Mouse (Mus musculus) liver, postnatal 0 days (tissue): ENCODE measurements around the gene Dalrd3. TPM values are rescaled to one million over a fixed set of nuclear protein-coding genes. Genes with fewer than 3 reads are reported as not detected.
"Not testable (repeated sequence)": the region's sequence is repeated elsewhere in the genome, so short reads cannot be mapped to it uniquely, and the experiment has no call there.

Experiments used
- ATAC-seq: fragments of 200-750 bp; cut with Nextera tagmentation; 2 replicates; pipeline ENCODE4 v1.8.0; 2017; ENCODE audit warnings: mild to moderate bottlenecking, moderate library complexity
- DNase-seq: peaks from one replicate; pipeline ENCODE4 v3.0.0-alpha.2; 2016
- H3K27ac ChIP-seq: fragments of 300-500 bp; sonication (generic); 2 replicates; pipeline ENCODE4 v1.5.1; 2014; ENCODE audit warnings: antibody characterized with exemption, moderate library complexity, mild to moderate bottlenecking, low read depth
- H3K27me3 ChIP-seq: fragments of 300-500 bp; sonication (generic); 2 replicates; pipeline ENCODE4 v1.6.1; 2014; ENCODE audit warnings: low read length, control low read depth, mixed read lengths; ENCODE audit not compliant: insufficient read depth
- H3K36me3 ChIP-seq: fragments of 300-500 bp; sonication (generic); replicated peaks from 2 replicates; pipeline ENCODE4 v1.6.1; 2014; ENCODE audit warnings: mild to moderate bottlenecking, control low read depth, low read length, moderate library complexity, mixed read lengths; ENCODE audit not compliant: insufficient read depth
- H3K4me1 ChIP-seq: fragments of 300-500 bp; sonication (generic); 2 replicates; pipeline ENCODE4 v1.6.1; 2014; ENCODE audit warnings: antibody characterized with exemption, mild to moderate bottlenecking, control low read depth; ENCODE audit not compliant: insufficient read depth
- H3K4me2 ChIP-seq: fragments of 300-500 bp; sonication (generic); 2 replicates; pipeline ENCODE4 v1.6.1; 2014; ENCODE audit warnings: low read depth, mild to moderate bottlenecking, low read length, moderate library complexity, mixed read lengths
- H3K4me3 ChIP-seq: fragments of 300-500 bp; sonication (generic); 2 replicates; pipeline ENCODE4 v1.5.1; 2014; ENCODE audit warnings: low read depth, low read length
- H3K9ac ChIP-seq: fragments of 300-500 bp; sonication (generic); replicated peaks from 2 replicates; pipeline ENCODE4 v1.6.1; 2014; ENCODE audit warnings: mild to moderate bottlenecking, moderate library complexity
- H3K9me3 ChIP-seq: fragments of 300-500 bp; sonication (generic); 2 replicates; pipeline ENCODE4 v1.6.1; 2016; ENCODE audit warnings: mild to moderate bottlenecking, control low read depth, low read length, mixed read lengths
- CTCF ChIP-seq: sonication (generic); IDR thresholded peaks from 2 replicates; pipeline ENCODE4 v1.5.1; 2016; ENCODE audit warnings: antibody characterized with exemption, low read depth
- EP300 ChIP-seq: IDR thresholded peaks from 2 replicates; pipeline ENCODE4 v1.6.1; 2016; ENCODE audit warnings: antibody characterized with exemption, low read depth, mild to moderate bottlenecking
- WGBS: fragments of 180-500 bp; shearing (Covaris S2); extraction: QIAGEN DNeasy Blood & Tissue Kit; methylation state at CpG from one replicate; pipeline ENCODE4 v1.1.7; 2014; ENCODE audit not compliant: insufficient replicate concordance; 5-methylcytosine and 5-hydroxymethylcytosine counted together
- microRNA counts: library from miRNA; unstranded; fragments of <30 nt; microRNA quantifications from one replicate; lab custom pipeline; 2015
- microRNA-seq: library from miRNA; unstranded; fragments of <30 nt; microRNA quantifications from one replicate; pipeline ENCODE4, GENCODE M21; 2016
- polyA plus RNA-seq: library from polyadenylated mRNA; unstranded; fragments of >200 nt; fragmentation: Nextera tagmentation; extraction: Ambion mirVana; gene quantifications from 2 replicates; pipeline ENCODE4 v1.2.1, GENCODE M21; 2015

Dalrd3 gene
- polyA plus RNA-seq, 1 experiment from 2014 or later = 18.8 TPM

DNA sequence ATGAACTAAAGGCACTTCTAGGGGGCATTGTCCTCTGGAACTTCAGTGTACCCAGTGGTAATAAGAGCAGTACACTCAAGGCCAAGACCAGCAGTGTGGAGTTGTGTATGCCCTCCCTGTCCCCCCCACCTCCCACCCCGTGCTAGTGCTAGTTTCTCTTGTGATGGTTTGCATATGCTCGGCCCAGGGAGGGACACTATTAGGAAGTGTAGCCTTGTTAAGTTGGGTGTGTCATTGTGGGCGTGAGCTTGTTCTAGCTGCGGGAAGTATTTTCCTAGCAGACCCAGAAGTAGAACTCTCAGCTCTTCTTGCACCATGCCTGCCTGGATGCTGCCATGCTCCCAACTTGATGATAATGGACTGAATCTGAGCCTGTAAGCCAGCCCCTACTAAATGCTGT, 32.3 kb downstream of the Dalrd3 start:
- 69% methylated on average over 4 of the region's 4 CpGs for WGBS
- H3K9me3 ChIP-seq = no peaks in the 10 kb centered on the region
- no peak for DNase-seq
- H3K9ac ChIP-seq = no peak overlapping the region
- peaks cover 10% of the 10 kb centered on the region; the same call in 1 of the 2 replicates for H3K4me1 ChIP-seq
- TF ChIP-seq EP300 (no peak), CTCF (no peak)
- ATAC-seq = no peak
- no peak overlapping the region for H3K4me3 ChIP-seq
- H3K36me3 ChIP-seq = peaks cover 38% of the 10 kb centered on the region
- H3K4me2 ChIP-seq = no peak overlapping the region
- H3K27me3 ChIP-seq = no peaks in the 10 kb centered on the region
- no peak overlapping the region for H3K27ac ChIP-seq

GRCm38 (mm10) chr9:108607929-108608328, 38.2 kb downstream of the Dalrd3 start:
- H3K36me3 ChIP-seq = peaks cover 83% of the 10 kb centered on the region
- H3K27ac ChIP-seq, ATAC-seq, H3K4me2 ChIP-seq, H3K4me1 ChIP-seq, H3K27me3 ChIP-seq, H3K9me3 ChIP-seq, H3K9ac ChIP-seq, H3K4me3 ChIP-seq: not testable (repeated sequence)
- 66% methylated on average over 5 of the region's 5 CpGs for WGBS
- peak; percentile 29 for DNase-seq

- 76% methylated on average over 4 of the region's 4 CpGs for WGBS
- no peaks in the 10 kb centered on the region for H3K9me3 ChIP-seq
Observed at GRCm38 (mm10) chr9:108608889-108609288, 39.2 kb downstream of the Dalrd3 start.

GRCm38 (mm10) chr9:108611488-108611887, 41.8 kb downstream of the Dalrd3 start:
- H3K36me3 ChIP-seq = peaks cover 80% of the 10 kb centered on the region

More at GRCm38 (mm10) chr9:108608889-108609288, 39.2 kb downstream of the Dalrd3 start:
- ATAC-seq (no peak), DNase-seq (no peak)
- H3K36me3 ChIP-seq = peaks cover 81% of the 10 kb centered on the region
- no peak overlapping the region for H3K27ac ChIP-seq
- H3K27me3 ChIP-seq = no peaks in the 10 kb centered on the region
- H3K4me1 ChIP-seq = no peaks in the 10 kb centered on the region
- H3K4me2 ChIP-seq = no peak overlapping the region
- no peak overlapping the region for H3K4me3 ChIP-seq
- H3K9ac ChIP-seq = no peak overlapping the region
- TF ChIP-seq CTCF = no peak
- no peak for TF ChIP-seq EP300

DNA sequence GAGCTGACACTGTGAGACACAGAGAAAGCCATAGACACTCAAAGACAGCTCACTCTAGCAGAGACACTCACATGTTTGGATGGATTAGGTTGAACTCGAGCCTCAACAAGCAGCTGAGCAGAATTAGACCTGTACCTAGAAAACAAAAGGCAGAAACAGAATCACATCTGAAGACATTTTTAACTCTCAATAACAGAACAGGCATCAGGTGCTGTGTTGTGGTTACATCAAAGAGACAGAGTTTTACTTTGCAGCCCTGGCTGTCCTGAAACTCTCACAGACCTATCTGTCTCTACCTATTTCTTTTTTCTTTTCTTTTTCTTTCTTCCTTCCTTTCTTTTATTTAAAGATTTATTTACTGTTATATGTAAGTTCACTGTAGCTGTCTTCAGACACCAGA, 47.6 kb downstream of the Dalrd3 start:
- no peak overlapping the region for H3K4me3 ChIP-seq
- no peaks in the 10 kb centered on the region for H3K4me1 ChIP-seq
- H3K9me3 ChIP-seq = no peaks in the 10 kb centered on the region
- no peaks in the 10 kb centered on the region for H3K27me3 ChIP-seq
- peaks cover 72% of the 10 kb centered on the region for H3K36me3 ChIP-seq
- no peak for TF ChIP-seq EP300
- no peak for TF ChIP-seq CTCF
- no peak overlapping the region for H3K27ac ChIP-seq
- DNase-seq (no peak), ATAC-seq (no peak)
- WGBS = 90% methylated on average over 1 of the region's 1 CpGs
- no peak overlapping the region for H3K4me2 ChIP-seq
- H3K9ac ChIP-seq = no peak overlapping the region

More at GRCm38 (mm10) chr9:108611488-108611887, 41.8 kb downstream of the Dalrd3 start:
- no peak overlapping the region for H3K9ac ChIP-seq
- no peak overlapping the region for H3K4me2 ChIP-seq
- no peak for ATAC-seq
- DNase-seq = no peak
- no peak overlapping the region for H3K27ac ChIP-seq
- no peak for TF ChIP-seq CTCF
- TF ChIP-seq EP300 = no peak
- WGBS = 91% methylated on average over 10 of the region's 10 CpGs
- H3K4me1 ChIP-seq = no peaks in the 10 kb centered on the region
- no peak overlapping the region for H3K4me3 ChIP-seq
- no peaks in the 10 kb centered on the region for H3K27me3 ChIP-seq
- H3K9me3 ChIP-seq = no peaks in the 10 kb centered on the region

MicroRNA genes within 50 kb of the gene (microRNA counts, 519-probe panel; counts per million panel counts)
- 5,397 counts per million, percentile 62 among the panel's probes with 10 or more counts for microRNA mmu-miR-191 (lab: Ali Mortazavi, UCI)
- 3,921 counts per million, percentile 44 among the panel's probes with 10 or more counts for microRNA mmu-miR-425 (lab: Ali Mortazavi, UCI)

Small RNA genes within 50 kb of the gene (microRNA-seq; reads per million reads assigned to microRNA genes)
- gene Gm24083 = not detected
- not detected for gene Mir191
- 4,127 reads per million, percentile 86 among the genes with 10 or more reads in this experiment for gene Mir425

Other genes with a start within 250 kb of the Dalrd3 start
- gene Gpx1, start 231.0 kb upstream of the Dalrd3 start, polyA plus RNA-seq = 3,657 and 3,917 TPM in 2 replicates
- 35.9 and 38.2 TPM in 2 replicates for gene Usp4, start 222.0 kb upstream of the Dalrd3 start, polyA plus RNA-seq
- 0.14 and 0.22 TPM in 2 replicates for gene 1700102P08Rik, start 177.1 kb upstream of the Dalrd3 start, polyA plus RNA-seq
- 0.08 TPM in 1 of 2 replicates, not detected in the other for gene Ccdc36, start 141.4 kb upstream of the Dalrd3 start, polyA plus RNA-seq
- gene BC048562, start 133.4 kb upstream of the Dalrd3 start, polyA plus RNA-seq = not detected in 2 replicates
- 16.1 and 19.3 TPM in 2 replicates for gene Ccdc71, start 109.4 kb upstream of the Dalrd3 start, polyA plus RNA-seq
- 8.5 and 9.1 TPM in 2 replicates for gene Klhdc8b, start 108.3 kb upstream of the Dalrd3 start, polyA plus RNA-seq
- gene Lamb2, start 90.2 kb upstream of the Dalrd3 start, polyA plus RNA-seq = 2.7 and 3.9 TPM in 2 replicates
- gene Usp19, start 79.3 kb upstream of the Dalrd3 start, polyA plus RNA-seq = 13.8 and 17.0 TPM in 2 replicates
- 33.0 and 33.3 TPM in 2 replicates for gene Qars, start 62.2 kb upstream of the Dalrd3 start, polyA plus RNA-seq
- gene Qrich1, start 53.1 kb upstream of the Dalrd3 start, polyA plus RNA-seq = 26.2 and 27.1 TPM in 2 replicates
- gene Impdh2, start 9.6 kb upstream of the Dalrd3 start, polyA plus RNA-seq = 45.6 and 49.5 TPM in 2 replicates
- gene Ndufaf3, start 2.5 kb upstream of the Dalrd3 start, polyA plus RNA-seq = 26.5 and 26.8 TPM in 2 replicates
- gene Wdr6, start 8.9 kb downstream of the Dalrd3 start, polyA plus RNA-seq = 4.5 and 5.7 TPM in 2 replicates
- gene P4htm, start 27.8 kb downstream of the Dalrd3 start, polyA plus RNA-seq = 0.40 and 0.41 TPM in 2 replicates
- gene Arih2, start 79.5 kb downstream of the Dalrd3 start, polyA plus RNA-seq = 16.3 and 19.8 TPM in 2 replicates
- gene Slc25a20, start 92.2 kb downstream of the Dalrd3 start, polyA plus RNA-seq = 104 and 114 TPM in 2 replicates
- gene Prkar2a, start 119.4 kb downstream of the Dalrd3 start, polyA plus RNA-seq = 8.2 and 9.7 TPM in 2 replicates
- 12.4 and 18.6 TPM in 2 replicates for gene Ip6k2, start 213.9 kb downstream of the Dalrd3 start, polyA plus RNA-seq
- 4.5 TPM in 2 replicates for gene Nckipsd, start 238.5 kb downstream of the Dalrd3 start, polyA plus RNA-seq